Mouse (Mus musculus) liver, embryonic 14.5 days (tissue): Measurements from ENCODE around the gene Dock1. TPM values are rescaled to one million over a fixed set of nuclear protein-coding genes. Genes with fewer than 3 reads are reported as not detected.
A peak's percentile ranks its signal among the peaks of the same experiment; 100 is the strongest.

Experiments used
- ATAC-seq: fragments of 200-750 bp; cut with Nextera tagmentation; 2 replicates; pipeline ENCODE4 v1.8.0; 2017; ENCODE audit warnings: moderate number of reproducible peaks, mild to moderate bottlenecking, moderate library complexity; ENCODE audit not compliant: insufficient read depth
- DNase-seq, 3 experiments: peaks; one replicate each; pipeline ENCODE4 v3.0.0-alpha.2; 2012 to 2013; ENCODE audit warnings: low read depth in 3 of 3, low spot score in 3 of 3
- H3K27ac ChIP-seq: fragments of 300-500 bp; sonication (generic); 2 replicates; pipeline ENCODE4 v1.5.1; 2014; ENCODE audit warnings: moderate library complexity, mild to moderate bottlenecking, control low read depth, inconsistent platforms
- H3K27me3 ChIP-seq: fragments of 300-500 bp; sonication (generic); 2 replicates; pipeline ENCODE4 v1.6.1; 2014; ENCODE audit warnings: mild to moderate bottlenecking, low read length, moderate library complexity; ENCODE audit not compliant: control insufficient read depth, insufficient read depth
- H3K36me3 ChIP-seq: fragments of 300-500 bp; sonication (generic); replicated peaks from 2 replicates; pipeline ENCODE4 v1.6.1; 2014; ENCODE audit warnings: low read depth; ENCODE audit not compliant: control insufficient read depth, insufficient read depth
- H3K4me1 ChIP-seq, 2 experiments: fragments of 200-500 bp in 1 of 2; fragments of 300-500 bp in 1 of 2; sonication (generic) in 1 of 2; replicated peaks; 2 replicates each; pipeline ENCODE4 v1.6.1; 2012 to 2014; ENCODE audit warnings: antibody characterized with exemption in 1 of 2, inconsistent platforms in 1 of 2, low read length in 1 of 2; ENCODE audit not compliant: control insufficient read depth in 2 of 2, insufficient read depth in 2 of 2
- H3K4me2 ChIP-seq: fragments of 300-500 bp; sonication (generic); 2 replicates; pipeline ENCODE4 v1.6.1; 2014; ENCODE audit warnings: low read depth, mild to moderate bottlenecking, control low read depth, moderate library complexity
- H3K4me3 ChIP-seq, 2 experiments: fragments of 200-500 bp in 1 of 2; fragments of 300-500 bp in 1 of 2; sonication (generic) in 1 of 2; 2 replicates each; pipeline ENCODE4 v1.5.1; 2012 to 2014; ENCODE audit warnings: low read depth in 2 of 2, low read length in 2 of 2, mild to moderate bottlenecking in 2 of 2, control low read depth in 1 of 2, inconsistent platforms in 1 of 2, moderate library complexity in 1 of 2; ENCODE audit not compliant: insufficient read depth in 1 of 2
- H3K9ac ChIP-seq: fragments of 300-500 bp; sonication (generic); replicated peaks from 2 replicates; pipeline ENCODE4 v1.6.1; 2014; ENCODE audit warnings: mild to moderate bottlenecking, control low read depth, moderate library complexity
- H3K9me3 ChIP-seq: fragments of 300-500 bp; sonication (generic); 2 replicates; pipeline ENCODE4 v1.6.1; 2016; ENCODE audit warnings: low read length, mixed read lengths; ENCODE audit not compliant: control insufficient read depth
- CTCF ChIP-seq: IDR thresholded peaks from 2 replicates; pipeline ENCODE4 v1.5.1; 2016; ENCODE audit warnings: antibody characterized with exemption, low read depth, control low read depth
- EP300 ChIP-seq: IDR thresholded peaks from 2 replicates; pipeline ENCODE4 v1.6.1; 2016; ENCODE audit warnings: antibody characterized with exemption, low read depth
- WGBS: fragments of 180-500 bp; shearing (Covaris S2); extraction: QIAGEN DNeasy Blood & Tissue Kit; methylation state at CpG from one replicate; pipeline ENCODE4 v1.1.7; 2014; ENCODE audit not compliant: insufficient replicate concordance; 5-methylcytosine and 5-hydroxymethylcytosine counted together
- polyA plus RNA-seq, 2 experiments: library from polyadenylated mRNA; depleted of rRNA in 1 of 2; stranded (reverse) in 1 of 2; unstranded in 1 of 2; fragments of >200 nt; fragmentation: Nextera tagmentation in 1 of 2; extraction: Ambion mirVana in 1 of 2; gene quantifications; 2 replicates each; pipeline versions ENCODE4 v1.2.1 to v1.2.3; 2012 to 2014

Gene Dock1
- polyA plus RNA-seq, 2 experiments: 1.9 to 2.5 TPM

- no peak overlapping the region for H3K27ac ChIP-seq
- no peaks in the 10 kb centered on the region for H3K4me1 ChIP-seq
- H3K27me3 ChIP-seq: no peaks in the 10 kb centered on the region
- DNase-seq (no peak), ATAC-seq (no peak)
- H3K4me3 ChIP-seq: no peak overlapping the region
- no peaks in the 10 kb centered on the region for H3K36me3 ChIP-seq
- H3K4me2 ChIP-seq: no peak overlapping the region
- no peak for TF ChIP-seq CTCF
- TF ChIP-seq EP300: no peak
- H3K9me3 ChIP-seq: no peaks in the 10 kb centered on the region
- WGBS: 78% methylated on average over 6 of the region's 6 CpGs
- H3K9ac ChIP-seq: no peak overlapping the region
Observed at GRCm38 (mm10) chr7:134862000-134862399, 191.5 kb downstream of the Dock1 start.

- no peaks in the 10 kb centered on the region for H3K27me3 ChIP-seq
- ATAC-seq (no peak), DNase-seq (peak; percentile 3 to 6 (median 5))
- H3K9me3 ChIP-seq: no peaks in the 10 kb centered on the region
- no peak overlapping the region for H3K4me2 ChIP-seq
- TF ChIP-seq EP300 (no peak), CTCF (no peak)
- no peak overlapping the region for H3K27ac ChIP-seq
- WGBS: 68% methylated on average over 2 of the region's 2 CpGs
- no peak overlapping the region for H3K9ac ChIP-seq
- no peaks in the 10 kb centered on the region for H3K36me3 ChIP-seq
- no peak overlapping the region for H3K4me3 ChIP-seq
- H3K4me1 ChIP-seq: no peaks in the 10 kb centered on the region
Observed at GRCm38 (mm10) chr7:134864175-134864574, 193.7 kb downstream of the Dock1 start.

GRCm38 (mm10) chr7:134872511-134872910 is 202.1 kb downstream of the Dock1 start:
- no peak for TF ChIP-seq EP300
- TF ChIP-seq CTCF: no peak
- ATAC-seq (no peak), DNase-seq (no peak)
- H3K27me3 ChIP-seq: no peaks in the 10 kb centered on the region
- WGBS: 70% methylated on average over 3 of the region's 3 CpGs
- H3K4me2 ChIP-seq: no peak overlapping the region
- no peaks in the 10 kb centered on the region for H3K36me3 ChIP-seq
- H3K4me1 ChIP-seq: no peaks in the 10 kb centered on the region
- H3K9ac ChIP-seq: no peak overlapping the region
- no peaks in the 10 kb centered on the region for H3K9me3 ChIP-seq
- H3K4me3 ChIP-seq: no peak overlapping the region
- H3K27ac ChIP-seq: no peak overlapping the region

DNA sequence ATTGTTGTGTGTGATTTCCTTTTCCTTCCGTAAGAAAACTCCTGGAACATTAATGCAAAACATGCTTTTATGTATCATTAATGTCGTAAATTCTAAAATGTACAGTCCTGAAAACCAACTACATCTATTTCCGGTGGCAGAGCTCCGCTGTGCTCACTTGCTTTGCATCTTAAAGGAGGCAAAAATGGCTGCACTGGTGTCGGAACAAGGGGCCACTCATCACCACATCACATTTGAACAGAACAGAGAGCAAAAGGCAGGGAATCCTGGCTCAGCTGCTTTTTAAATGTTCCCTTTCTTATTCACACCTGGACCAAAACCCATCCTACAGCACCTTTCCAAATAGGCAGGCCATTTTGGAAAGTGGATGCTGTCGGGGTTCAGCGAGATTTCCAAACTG is 202.5 kb downstream of the Dock1 start:
- H3K36me3 ChIP-seq: no peaks in the 10 kb centered on the region
- no peak for DNase-seq
- ATAC-seq: no peak
- no peak overlapping the region for H3K4me3 ChIP-seq
- no peaks in the 10 kb centered on the region for H3K9me3 ChIP-seq
- H3K4me1 ChIP-seq: no peaks in the 10 kb centered on the region
- TF ChIP-seq CTCF: no peak
- no peak for TF ChIP-seq EP300
- no peak overlapping the region for H3K4me2 ChIP-seq
- WGBS: 65% methylated on average over 7 of the region's 7 CpGs
- H3K9ac ChIP-seq: no peak overlapping the region
- H3K27ac ChIP-seq: no peak overlapping the region
- no peaks in the 10 kb centered on the region for H3K27me3 ChIP-seq

- Histone ChIP-seq H3K4me1 (no peaks in the 10 kb centered on the region), H3K4me3 (no peak overlapping the region), H3K9ac (no peak overlapping the region), H3K4me2 (no peak overlapping the region), H3K27ac (no peak overlapping the region), H3K27me3 (no peaks in the 10 kb centered on the region), H3K36me3 (no peaks in the 10 kb centered on the region), H3K9me3 (no peaks in the 10 kb centered on the region)
- WGBS: 62% methylated on average over 6 of the region's 6 CpGs
- no peak for ATAC-seq
- TF ChIP-seq CTCF (no peak), EP300 (no peak)
- DNase-seq: no peak
Observed at GRCm38 (mm10) chr7:134878985-134879384, 208.5 kb downstream of the Dock1 start.

DNA sequence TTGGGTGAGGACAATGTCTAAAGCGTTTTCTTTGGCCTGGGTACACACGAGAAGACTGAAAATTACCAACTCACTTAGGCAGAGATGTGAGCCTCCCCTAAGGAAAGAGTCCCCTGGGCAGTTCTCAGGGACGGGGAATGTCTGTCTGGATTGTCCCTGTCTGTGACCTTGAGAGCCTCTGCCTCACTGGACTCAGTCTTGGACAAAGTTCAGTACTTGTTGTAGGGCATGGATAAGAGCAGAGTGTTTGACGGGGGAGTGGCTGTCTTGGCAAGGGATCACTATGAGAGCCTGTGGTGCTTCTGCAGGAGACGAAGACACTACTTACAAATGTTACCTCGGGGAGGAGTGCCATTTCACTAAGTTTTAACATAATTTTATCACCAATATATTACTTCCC is 210.0 kb downstream of the Dock1 start:
- H3K9ac ChIP-seq: no peak overlapping the region
- H3K4me3 ChIP-seq: no peak overlapping the region
- no peaks in the 10 kb centered on the region for H3K9me3 ChIP-seq
- H3K27me3 ChIP-seq: no peaks in the 10 kb centered on the region
- 58% methylated on average over 6 of the region's 6 CpGs for WGBS
- no peak overlapping the region for H3K27ac ChIP-seq
- no peaks in the 10 kb centered on the region for H3K36me3 ChIP-seq
- DNase-seq (no peak), ATAC-seq (no peak)
- no peak for TF ChIP-seq EP300
- TF ChIP-seq CTCF: no peak
- no peaks in the 10 kb centered on the region for H3K4me1 ChIP-seq
- H3K4me2 ChIP-seq: no peak overlapping the region
